Mouse (Mus musculus) layer of hippocampus, adult 11-12 months (tissue): ENCODE data around the gene Fkbp1b.
"Not testable (repeated sequence)": the region's sequence is repeated elsewhere in the genome, so short reads cannot be mapped to it uniquely, and the experiment has no call there.

Experiments
- DNase-seq: peaks from one replicate; pipeline ENCODE4 v3.0.0; 2022; ENCODE audit warnings: low spot score

Fkbp1b gene

GRCm38 (mm10) chr12:4841392-4841887 lies at the start of gene Fkbp1b:
Gene Fkbp1b, minus strand, starts transcription at chr12:4841591.
- DNase-seq = peak; percentile 39

GRCm38 (mm10) chr12:4889891-4890290 lies 48.5 kb upstream of the Fkbp1b start:
- no peak for DNase-seq

GRCm38 (mm10) chr12:4889251-4889650 lies 47.9 kb upstream of the Fkbp1b start:
- no peak for DNase-seq

- no peak for DNase-seq
Measured at GRCm38 (mm10) chr12:4888739-4889138, 47.3 kb upstream of the Fkbp1b start.

- DNase-seq = not testable (repeated sequence)
Measured at GRCm38 (mm10) chr12:4886581-4886980, 45.2 kb upstream of the Fkbp1b start.

GRCm38 (mm10) chr12:4885062-4885461 lies 43.7 kb upstream of the Fkbp1b start:
- DNase-seq = no peak

- no peak for DNase-seq
Measured at GRCm38 (mm10) chr12:4882086-4882485, 40.7 kb upstream of the Fkbp1b start.

GRCm38 (mm10) chr12:4879048-4879447 lies 37.7 kb upstream of the Fkbp1b start:
- no peak for DNase-seq

GRCm38 (mm10) chr12:4878296-4878783 lies 36.9 kb upstream of the Fkbp1b start:
- DNase-seq = no peak

- no peak for DNase-seq
Measured at GRCm38 (mm10) chr12:4875623-4876022, 34.2 kb upstream of the Fkbp1b start.

- DNase-seq = peak; percentile 30
Measured at GRCm38 (mm10) chr12:4874161-4874927, 33.0 kb upstream of the Fkbp1b start, which contains the start of gene Mfsd2b. Gene Mfsd2b, minus strand, starts transcription at chr12:4874359.

GRCm38 (mm10) chr12:4873531-4873930 lies 32.1 kb upstream of the Fkbp1b start:
- DNase-seq = no peak

- DNase-seq = no peak
Measured at GRCm38 (mm10) chr12:4872983-4873477, 31.6 kb upstream of the Fkbp1b start.

- no peak for DNase-seq
Measured at GRCm38 (mm10) chr12:4872273-4872672, 30.9 kb upstream of the Fkbp1b start.

- no peak for DNase-seq
Measured at GRCm38 (mm10) chr12:4871260-4871659, 29.9 kb upstream of the Fkbp1b start.

GRCm38 (mm10) chr12:4868924-4869323 lies 27.5 kb upstream of the Fkbp1b start:
- no peak for DNase-seq

GRCm38 (mm10) chr12:4864338-4864690 lies 22.9 kb upstream of the Fkbp1b start:
- DNase-seq = peak; percentile 35

GRCm38 (mm10) chr12:4863654-4864337 lies 22.4 kb upstream of the Fkbp1b start:
- no peak for DNase-seq

GRCm38 (mm10) chr12:4862672-4863071 lies 21.3 kb upstream of the Fkbp1b start:
- DNase-seq = no peak

GRCm38 (mm10) chr12:4859241-4859914 lies 18.0 kb upstream of the Fkbp1b start:
- no peak for DNase-seq

GRCm38 (mm10) chr12:4856834-4857233 lies 15.4 kb upstream of the Fkbp1b start:
- DNase-seq = no peak

GRCm38 (mm10) chr12:4856160-4856559 lies 14.8 kb upstream of the Fkbp1b start:
- DNase-seq = no peak
